Mouse (Mus musculus): ENCODE measurements around the gene Myo1h. TPM values are rescaled to one million over a fixed set of nuclear protein-coding genes. Genes with fewer than 3 reads are reported as not detected.

Myo1h gene
- polyA plus RNA-seq, 1 experiment from 2014 or later, result 1.9 TPM

GRCm38 (mm10) chr5:114298212-114298894 lies 9.4 kb downstream of the Myo1h start:
- no peaks in the 10 kb centered on the region for H3K9me3 ChIP-seq
- 61% methylated on average over 18 of the region's 18 CpGs for WGBS
- no peak overlapping the region for H3K27ac ChIP-seq
- peaks cover 14% of the 10 kb centered on the region for H3K4me1 ChIP-seq
- ATAC-seq (ENCODE audit: insufficient number of reproducible peaks, insufficient read depth, low FRiP score, low TSS enrichment), result no peak; the same call in 1 of the 2 replicates
- H3K27me3 ChIP-seq, result peaks cover 5% of the 10 kb centered on the region; the same call in 1 of the 2 replicates
- H3K9ac ChIP-seq, result no peak overlapping the region
- no peak overlapping the region for H3K4me3 ChIP-seq
- no peak overlapping the region for H3K4me2 ChIP-seq (replicated peaks)
- no peaks in the 10 kb centered on the region for H3K36me3 ChIP-seq

GRCm38 (mm10) chr5:114299156-114299855 lies 10.3 kb downstream of the Myo1h start:
- Histone ChIP-seq H3K4me3 (no peak overlapping the region), H3K9me3 (no peaks in the 10 kb centered on the region), H3K4me2 (replicated peaks) (no peak overlapping the region), H3K27ac (no peak overlapping the region), H3K9ac (no peak overlapping the region), H3K4me1 (peaks cover 14% of the 10 kb centered on the region), H3K36me3 (no peaks in the 10 kb centered on the region), H3K27me3 (0 out of 2 replicates have a peak, but pooled peaks cover 5% of the 10 kb centered on the region)
- ATAC-seq (ENCODE audit: insufficient number of reproducible peaks, insufficient read depth, low FRiP score, low TSS enrichment), result no peak
- WGBS, result 50% methylated on average over 22 of the region's 22 CpGs

- Histone ChIP-seq H3K9ac (no peak overlapping the region), H3K27ac (no peak overlapping the region), H3K27me3 (0 out of 2 replicates have a peak, but pooled peaks cover 9% of the 10 kb centered on the region), H3K4me2 (replicated peaks) (no peak overlapping the region), H3K36me3 (no peaks in the 10 kb centered on the region), H3K4me1 (peaks cover 14% of the 10 kb centered on the region), H3K9me3 (no peaks in the 10 kb centered on the region), H3K4me3 (no peak overlapping the region)
- no peak for ATAC-seq (ENCODE audit: insufficient number of reproducible peaks, insufficient read depth, low FRiP score, low TSS enrichment)
- 80% methylated on average over 24 of the region's 24 CpGs for WGBS
Measured at GRCm38 (mm10) chr5:114299883-114300610, 11.1 kb downstream of the Myo1h start.

GRCm38 (mm10) chr5:114303166-114303565 lies 14.2 kb downstream of the Myo1h start:
- Histone ChIP-seq H3K4me1 (peaks cover 6% of the 10 kb centered on the region), H3K4me2 (replicated peaks) (no peak overlapping the region), H3K36me3 (no peaks in the 10 kb centered on the region), H3K27ac (no peak overlapping the region), H3K9ac (no peak overlapping the region), H3K4me3 (no peak overlapping the region), H3K9me3 (no peaks in the 10 kb centered on the region), H3K27me3 (0 out of 2 replicates have a peak, but pooled peaks cover 9% of the 10 kb centered on the region)
- ATAC-seq (ENCODE audit: insufficient number of reproducible peaks, insufficient read depth, low FRiP score, low TSS enrichment), result no peak
- 69% methylated on average over 6 of the region's 6 CpGs for WGBS

GRCm38 (mm10) chr5:114306496-114306895 lies 17.5 kb downstream of the Myo1h start:
- H3K9me3 ChIP-seq, result no peaks in the 10 kb centered on the region
- 0 out of 2 replicates have a peak, but pooled peaks cover 9% of the 10 kb centered on the region for H3K27me3 ChIP-seq
- no peak overlapping the region for H3K27ac ChIP-seq
- H3K4me3 ChIP-seq, result no peak overlapping the region
- H3K4me2 ChIP-seq (replicated peaks), result no peak overlapping the region
- H3K36me3 ChIP-seq, result no peaks in the 10 kb centered on the region
- no peaks in the 10 kb centered on the region for H3K4me1 ChIP-seq
- ATAC-seq (ENCODE audit: insufficient number of reproducible peaks, insufficient read depth, low FRiP score, low TSS enrichment), result no peak
- 50% methylated on average over 5 of the region's 5 CpGs for WGBS
- H3K9ac ChIP-seq, result no peak overlapping the region

- Histone ChIP-seq H3K27ac (no peak overlapping the region), H3K36me3 (no peaks in the 10 kb centered on the region), H3K4me2 (replicated peaks) (no peak overlapping the region; the same call in 1 of the 2 replicates), H3K4me3 (no peak overlapping the region), H3K9ac (no peak overlapping the region), H3K4me1 (no peaks in the 10 kb centered on the region), H3K27me3 (0 out of 2 replicates have a peak, but pooled peaks cover 5% of the 10 kb centered on the region), H3K9me3 (no peaks in the 10 kb centered on the region)
- 60% methylated on average over 18 of the region's 18 CpGs for WGBS
- no peak for ATAC-seq (ENCODE audit: insufficient number of reproducible peaks, insufficient read depth, low FRiP score, low TSS enrichment)
Measured at GRCm38 (mm10) chr5:114308765-114309679, 20.1 kb downstream of the Myo1h start.

- Histone ChIP-seq H3K4me3 (no peak overlapping the region), H3K4me2 (replicated peaks) (no peak overlapping the region), H3K27ac (no peak overlapping the region), H3K9me3 (no peaks in the 10 kb centered on the region), H3K27me3 (0 out of 2 replicates have a peak, but pooled peaks cover under 1% of the 10 kb centered on the region), H3K9ac (no peak overlapping the region), H3K4me1 (no peaks in the 10 kb centered on the region), H3K36me3 (no peaks in the 10 kb centered on the region)
- ATAC-seq (ENCODE audit: insufficient number of reproducible peaks, insufficient read depth, low FRiP score, low TSS enrichment), result no peak
- WGBS, result 74% methylated on average over 11 of the region's 11 CpGs
Measured at GRCm38 (mm10) chr5:114309680-114310036, 20.7 kb downstream of the Myo1h start.

- 57% methylated on average over 25 of the region's 25 CpGs for WGBS
- Histone ChIP-seq H3K27me3 (no peaks in the 10 kb centered on the region), H3K9ac (no peak overlapping the region), H3K27ac (no peak overlapping the region), H3K9me3 (no peaks in the 10 kb centered on the region), H3K4me3 (no peak overlapping the region), H3K36me3 (no peaks in the 10 kb centered on the region), H3K4me1 (no peaks in the 10 kb centered on the region), H3K4me2 (replicated peaks) (no peak overlapping the region)
- ATAC-seq (ENCODE audit: insufficient number of reproducible peaks, insufficient read depth, low FRiP score, low TSS enrichment), result no peak
Measured at GRCm38 (mm10) chr5:114323105-114323790, 34.3 kb downstream of the Myo1h start.

GRCm38 (mm10) chr5:114323791-114324507 lies 35.0 kb downstream of the Myo1h start:
- Histone ChIP-seq H3K4me1 (no peaks in the 10 kb centered on the region), H3K9me3 (no peaks in the 10 kb centered on the region), H3K36me3 (no peaks in the 10 kb centered on the region), H3K27ac (no peak overlapping the region), H3K4me3 (no peak overlapping the region), H3K4me2 (replicated peaks) (peak overlapping the region; percentile 30), H3K27me3 (no peaks in the 10 kb centered on the region), H3K9ac (0 out of 2 replicates have a peak overlapping the region, but pooled peaks have one; percentile 15)
- WGBS, result 19% methylated on average over 16 of the region's 16 CpGs
- ATAC-seq (ENCODE audit: insufficient number of reproducible peaks, insufficient read depth, low FRiP score, low TSS enrichment), result no peak

- no peak overlapping the region for H3K4me3 ChIP-seq
- no peak overlapping the region for H3K4me2 ChIP-seq (replicated peaks)
- no peaks in the 10 kb centered on the region for H3K27me3 ChIP-seq
- H3K27ac ChIP-seq, result no peak overlapping the region
- no peak for ATAC-seq (ENCODE audit: insufficient number of reproducible peaks, insufficient read depth, low FRiP score, low TSS enrichment)
- H3K9me3 ChIP-seq, result no peaks in the 10 kb centered on the region
- H3K9ac ChIP-seq, result no peak overlapping the region
- WGBS, result 82% methylated on average over 5 of the region's 5 CpGs
- H3K4me1 ChIP-seq, result no peaks in the 10 kb centered on the region
- no peaks in the 10 kb centered on the region for H3K36me3 ChIP-seq
Measured at GRCm38 (mm10) chr5:114342996-114343395, 54.0 kb downstream of the Myo1h start.

All from embryonic facial prominence, embryonic 12.5 days (tissue).